Mouse (Mus musculus): ENCODE results near the gene Plekhb2. TPM values are rescaled to one million over a fixed set of nuclear protein-coding genes. Genes with fewer than 3 reads are reported as not detected.

Gene Plekhb2
- 10 to 100 TPM; 66.9 to 72.3 TPM for total RNA-seq (2021)

- intact Hi-C loops (cut with DNase I) = no loop called here
- peak; percentile 90 for DNase-seq
These were observed at the start of gene Plekhb2 for GRCm38 (mm10) chr1:34849745-34850342. Gene Plekhb2 (plus strand): TSS chr1:34849976.

GRCm38 (mm10) chr1:34801616-34802289 is 48.0 kb upstream of the Plekhb2 start:
- DNase-seq = peak; percentile 65 to 72
- intact Hi-C loops (cut with DNase I) = loop anchor here (5.0 kb wide), 1 partner anchor 66 kb away; no protein-coding TSS in a partner anchor

GRCm38 (mm10) chr1:34802290-34802642 is 47.5 kb upstream of the Plekhb2 start:
- DNase-seq = peak in 1 of 2 experiments; percentile 16
- intact Hi-C loops (cut with DNase I) = loop anchor here (5.0 kb wide), 1 partner anchor 65 kb away; no protein-coding TSS in a partner anchor

GRCm38 (mm10) chr1:34804863-34805262 is 44.9 kb upstream of the Plekhb2 start:
- intact Hi-C loops (cut with DNase I) = loop anchor here (5.0 kb wide), 1 partner anchor 62 kb away; no protein-coding TSS in a partner anchor
- no peak for DNase-seq

GRCm38 (mm10) chr1:34805931-34806520 is 43.8 kb upstream of the Plekhb2 start:
- DNase-seq = no peak
- intact Hi-C loops (cut with DNase I) = no loop called here

- intact Hi-C loops (cut with DNase I) = no loop called here
- no peak for DNase-seq
These were observed 41.3 kb upstream of the Plekhb2 start for GRCm38 (mm10) chr1:34808445-34808844.

GRCm38 (mm10) chr1:34810293-34810692 is 39.5 kb upstream of the Plekhb2 start:
- DNase-seq = no peak
- intact Hi-C loops (cut with DNase I) = no loop called here

- no peak for DNase-seq
- intact Hi-C loops (cut with DNase I) = no loop called here
These were observed 38.7 kb upstream of the Plekhb2 start for GRCm38 (mm10) chr1:34811035-34811434.

- DNase-seq = peak in 1 of 2 experiments; percentile 18
- intact Hi-C loops (cut with DNase I) = no loop called here
These were observed 38.2 kb upstream of the Plekhb2 start for GRCm38 (mm10) chr1:34811581-34811980.

GRCm38 (mm10) chr1:34812407-34813247 is 37.1 kb upstream of the Plekhb2 start:
- no peak for DNase-seq
- intact Hi-C loops (cut with DNase I) = no loop called here

GRCm38 (mm10) chr1:34815843-34816242 is 33.9 kb upstream of the Plekhb2 start:
- intact Hi-C loops (cut with DNase I) = no loop called here
- no peak for DNase-seq

- DNase-seq = no peak
- intact Hi-C loops (cut with DNase I) = no loop called here
These were observed 30.4 kb upstream of the Plekhb2 start for GRCm38 (mm10) chr1:34819225-34819910.

GRCm38 (mm10) chr1:34821411-34821810 is 28.4 kb upstream of the Plekhb2 start:
- intact Hi-C loops (cut with DNase I) = no loop called here
- no peak for DNase-seq

- intact Hi-C loops (cut with DNase I) = no loop called here
- DNase-seq = no peak
These were observed 27.8 kb upstream of the Plekhb2 start for GRCm38 (mm10) chr1:34822003-34822402.

GRCm38 (mm10) chr1:34822746-34823145 is 27.0 kb upstream of the Plekhb2 start:
- intact Hi-C loops (cut with DNase I) = no loop called here
- DNase-seq = no peak

- intact Hi-C loops (cut with DNase I) = no loop called here
- no peak for DNase-seq
These were observed 26.4 kb upstream of the Plekhb2 start for GRCm38 (mm10) chr1:34823353-34823752.

GRCm38 (mm10) chr1:34824208-34824607 is 25.6 kb upstream of the Plekhb2 start:
- intact Hi-C loops (cut with DNase I) = no loop called here
- no peak for DNase-seq

- no peak for DNase-seq
- intact Hi-C loops (cut with DNase I) = no loop called here
These were observed 23.9 kb upstream of the Plekhb2 start for GRCm38 (mm10) chr1:34825909-34826308.

GRCm38 (mm10) chr1:34827900-34828299 is 21.9 kb upstream of the Plekhb2 start:
- intact Hi-C loops (cut with DNase I) = no loop called here
- peak; percentile 24 to 26 for DNase-seq

- DNase-seq = no peak
- intact Hi-C loops (cut with DNase I) = no loop called here
These were observed 21.1 kb upstream of the Plekhb2 start for GRCm38 (mm10) chr1:34828528-34829294.

Data from heart, postnatal 10 days (tissue).